In the genomic region with DNA sequence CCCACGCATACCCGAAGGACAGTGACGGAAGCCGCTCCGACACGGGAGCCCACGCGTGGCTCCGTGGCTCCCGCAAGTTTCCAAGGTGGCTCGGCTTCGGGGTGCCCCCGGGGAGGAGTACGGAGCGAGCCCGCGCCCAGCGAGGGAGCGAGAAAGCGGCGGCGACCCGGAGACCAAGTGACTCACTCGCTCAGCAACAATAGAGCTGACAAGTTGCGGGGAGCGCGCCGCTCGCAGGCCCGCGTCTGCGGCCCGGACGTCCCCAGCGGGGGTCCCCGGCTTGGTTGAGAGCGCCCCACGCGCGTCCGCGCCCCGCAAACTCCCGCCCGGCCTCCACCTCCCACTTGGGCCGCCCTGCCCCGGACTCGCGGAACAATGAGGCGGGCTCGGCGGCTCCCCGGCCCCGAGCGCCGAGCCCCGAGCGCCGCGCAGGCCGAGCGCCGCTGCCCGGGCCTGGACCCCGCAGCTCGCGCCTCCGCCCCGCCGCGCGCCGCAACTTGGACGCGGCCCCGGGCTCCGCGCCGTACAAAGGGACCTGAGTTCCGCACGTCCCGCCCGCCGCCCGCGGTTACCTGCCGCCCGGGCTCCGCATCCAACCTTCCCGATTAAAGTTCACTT, we compare ENCODE assay signal across 8 mouse cellular contexts. TPM values are rescaled to one million over a fixed set of nuclear protein-coding genes. Genes with fewer than 3 reads are reported as not detected.
DNase-seq lines count a peak whose midpoint lies in the region; ATAC-seq and TF ChIP-seq lines count a peak whose summit lies in the region.

No protein-coding gene starts in this region.

- H3K27ac ChIP-seq in cortical plate, adult 2 months (ENCODE audit: insufficient read depth, low read length), result peak overlapping the region; percentile 99

- peak overlapping the region; percentile 62 for H3K4me3 ChIP-seq in cortical plate, adult 2 months (ENCODE audit: insufficient read depth, low read length)

- H3K4me1 ChIP-seq in cortical plate, adult 2 months (ENCODE audit: control insufficient read depth, insufficient read depth, low read length), result no peaks in the 10 kb centered on the region

- intact Hi-C loops in left cerebral cortex, postnatal 14 days (cut with DNase I), result loop anchor here (1.0 to 5.0 kb wide), 2 partner anchors 22 to 81 kb away; no protein-coding TSS in a partner anchor

- TF ChIP-seq POLR2A in cortical plate, adult 2 months (IDR thresholded peaks at IDR 0.05; ENCODE audit: extremely low read depth, insufficient read depth, low read length), result no peak

- DNase-seq in adipocyte (ENCODE audit: low spot score), result peak; percentile 53
- peak; percentile 61 for DNase-seq in gastrocnemius, postnatal 10 days
- peak; percentile 74 for DNase-seq in induced T-regulatory cell, adult 2 months (ENCODE audit: low read depth)
- peak; percentile 5 to 40 for DNase-seq in left cerebral cortex, postnatal 14 days (ENCODE audit: low spot score in 2 of 2)
- peak; percentile 76 for DNase-seq in right cerebral cortex, postnatal 25 days
- DNase-seq in urinary bladder, postnatal 14 days (ENCODE audit: low spot score), result peak; percentile 67

- peak; percentile 54 for ATAC-seq in megakaryocyte progenitor cell, adult 5-6 weeks (replicated peaks; ENCODE audit: poor library complexity)

- TF ChIP-seq CTCF in cortical plate, adult 2 months (IDR thresholded peaks at IDR 0.05; ENCODE audit: extremely low read depth, insufficient read depth, low read length), result no peak

RNA-seq across cellular contexts. Expression of a gene that starts 0.6 kb away (rescaled TPM):
- polyA plus RNA-seq in cortical plate, adult 2 months (2012; rRNA removed), result 41.1 and 42.5 TPM in 2 replicates
- total RNA-seq in gastrocnemius, postnatal 10 days (2021), result 10 to 100 TPM; 67.1 to 76.9 TPM
- 10 to 100 TPM; 40.8 to 48.8 TPM for total RNA-seq in left cerebral cortex, postnatal 14 days (2021)
- 89.1 and 105 TPM in 2 replicates for total RNA-seq in megakaryocyte progenitor cell, adult 5-6 weeks (2015)
- 36.2 and 49.1 TPM in 2 replicates for total RNA-seq in megakaryocyte progenitor cell, adult 5-6 weeks (2017)

Comparison
In these comparisons a context has a peak if more than half of its experiments do, and no peak if none do; other contexts are left out.
1. Peak in every context shown above with its lines: DNase-seq, ATAC-seq, H3K4me3 ChIP-seq and H3K27ac ChIP-seq.
2. DNase-seq: peak in every context shown above with its lines; median percentile 76 in right cerebral cortex, postnatal 25 days; 74 in induced T-regulatory cell, adult 2 months; 67 in urinary bladder, postnatal 14 days; 61 in gastrocnemius, postnatal 10 days; 53 in adipocyte; 22 in left cerebral cortex, postnatal 14 days.